Mouse (Mus musculus) layer of hippocampus, postnatal 10 days (tissue): ENCODE data around the gene Abi3. TPM values are rescaled to one million over a fixed set of nuclear protein-coding genes. Genes with fewer than 3 reads are reported as not detected.
A peak's percentile ranks its signal among the peaks of the same experiment; 100 is the strongest.

ENCODE experiments used
- DNase-seq, 2 experiments: peaks; one replicate each; pipeline ENCODE4 v3.0.0; 2021; ENCODE audit warnings: low spot score in 2 of 2
- total RNA-seq, 2 experiments: library from RNA; stranded (reverse); gene quantifications; 2 replicates each; pipeline ENCODE4 v1.2.3; 2021

Abi3 gene
- total RNA-seq, 2 experiments from 2014 or later: 3.7 to 4.4 TPM

GRCm38 (mm10) chr11:95826317-95827167 lies 15.7 kb downstream of the Abi3 start:
- no peak for DNase-seq

GRCm38 (mm10) chr11:95825625-95826024 lies 16.7 kb downstream of the Abi3 start:
- no peak for DNase-seq

- peak; percentile 68 to 70 for DNase-seq
Observed at GRCm38 (mm10) chr11:95824877-95825243, 17.4 kb downstream of the Abi3 start.

- peak; percentile 86 to 92 for DNase-seq
Observed at GRCm38 (mm10) chr11:95824071-95824876, 18.0 kb downstream of the Abi3 start, which contains the start of gene Phospho1. Gene Phospho1 (plus strand): TSS chr11:95824499.

- no peak for DNase-seq
Observed at GRCm38 (mm10) chr11:95822437-95822836, 19.8 kb downstream of the Abi3 start.

GRCm38 (mm10) chr11:95821511-95821910 lies 20.8 kb downstream of the Abi3 start:
- no peak for DNase-seq

- DNase-seq: no peak
Observed at GRCm38 (mm10) chr11:95819138-95819537, 23.1 kb downstream of the Abi3 start.

GRCm38 (mm10) chr11:95815412-95815811 lies 26.9 kb downstream of the Abi3 start:
- no peak for DNase-seq

GRCm38 (mm10) chr11:95814857-95815256 lies 27.4 kb downstream of the Abi3 start:
- DNase-seq: no peak

- no peak for DNase-seq
Observed at GRCm38 (mm10) chr11:95814101-95814500, 28.2 kb downstream of the Abi3 start.

GRCm38 (mm10) chr11:95812224-95812623 lies 30.1 kb downstream of the Abi3 start:
- DNase-seq: no peak

GRCm38 (mm10) chr11:95811741-95812140 lies 30.5 kb downstream of the Abi3 start:
- DNase-seq: no peak

GRCm38 (mm10) chr11:95810828-95811227 lies 31.4 kb downstream of the Abi3 start:
- DNase-seq: no peak

GRCm38 (mm10) chr11:95809603-95810002 lies 32.7 kb downstream of the Abi3 start:
- no peak for DNase-seq

GRCm38 (mm10) chr11:95808448-95809011 lies 33.7 kb downstream of the Abi3 start:
- DNase-seq: no peak

- DNase-seq: no peak
Observed at GRCm38 (mm10) chr11:95807884-95808283, 34.4 kb downstream of the Abi3 start.

GRCm38 (mm10) chr11:95805527-95805926 lies 36.7 kb downstream of the Abi3 start:
- no peak for DNase-seq

GRCm38 (mm10) chr11:95805010-95805409 lies 37.3 kb downstream of the Abi3 start:
- DNase-seq: no peak

- no peak for DNase-seq
Observed at GRCm38 (mm10) chr11:95795582-95795981, 46.7 kb downstream of the Abi3 start.

- no peak for DNase-seq
Observed at GRCm38 (mm10) chr11:95794201-95794600, 48.1 kb downstream of the Abi3 start.

- no peak for DNase-seq
Observed at GRCm38 (mm10) chr11:95792950-95793509, 49.2 kb downstream of the Abi3 start.
